Mouse (Mus musculus) thymus, adult 2 months (tissue): ENCODE results near the gene Pfkm. TPM values are rescaled to one million over a fixed set of nuclear protein-coding genes. Genes with fewer than 3 reads are reported as not detected.

Experiments
- DNase-seq: peaks from one replicate; pipeline ENCODE4 v3.0.0; 2021
- H3K27ac ChIP-seq: fragments of 200-500 bp; 2 replicates; pipeline ENCODE4 v1.5.1; 2012; ENCODE audit warnings: low read length, control low read depth; ENCODE audit not compliant: control insufficient read depth, insufficient read depth
- H3K27me3 ChIP-seq: fragments of 200-500 bp; 2 replicates; pipeline ENCODE4 v1.6.1; 2012; ENCODE audit warnings: mild to moderate bottlenecking, low read length, moderate library complexity, mixed read lengths; ENCODE audit not compliant: control insufficient read depth, insufficient read depth
- H3K36me3 ChIP-seq: fragments of 200-500 bp; 2 replicates; pipeline ENCODE4 v1.6.1; 2012; ENCODE audit warnings: mild to moderate bottlenecking, low read length, moderate library complexity; ENCODE audit not compliant: control insufficient read depth, insufficient read depth
- H3K4me1 ChIP-seq: fragments of 200-500 bp; replicated peaks from 2 replicates; pipeline ENCODE4 v1.6.1; 2012; ENCODE audit warnings: low read length; ENCODE audit not compliant: control insufficient read depth, insufficient read depth
- H3K4me3 ChIP-seq: fragments of 200-500 bp; 2 replicates; pipeline ENCODE4 v1.5.1; 2012; ENCODE audit warnings: mild to moderate bottlenecking, low read length, control low read depth, moderate library complexity; ENCODE audit not compliant: control insufficient read depth, insufficient read depth
- CTCF ChIP-seq: fragments of 200-500 bp; IDR thresholded peaks from 2 replicates; pipeline ENCODE4 v1.5.1; 2012; ENCODE audit warnings: mild to moderate bottlenecking, control low read depth, low read length, moderate library complexity, borderline replicate concordance; ENCODE audit not compliant: control insufficient read depth, poor library complexity, insufficient read depth; ENCODE audit errors: extremely low read depth
- POLR2A ChIP-seq: fragments of 200-500 bp; IDR thresholded peaks from 2 replicates; pipeline ENCODE4 v1.6.1; 2012; ENCODE audit warnings: mild to moderate bottlenecking, low read length, control low read depth, moderate library complexity; ENCODE audit not compliant: control insufficient read depth, poor library complexity, insufficient read depth; ENCODE audit errors: extremely low read depth
- WGBS: fragments of 180-500 bp; shearing (Covaris S2); methylation state at CpG from one replicate; pipeline ENCODE4 v1.1.7; 2018; 5-methylcytosine and 5-hydroxymethylcytosine counted together
- polyA plus RNA-seq: library from polyadenylated mRNA; depleted of rRNA; stranded (reverse); fragments of >200 nt; gene quantifications from 2 replicates; pipeline ENCODE4 v1.2.3, GENCODE M21; 2012

The Pfkm gene
- polyA plus RNA-seq, 1 experiment = 44.9 TPM

GRCm38 (mm10) chr15:98144861-98145507 lies 52.6 kb downstream of the Pfkm start:
- peaks cover 10% of the 10 kb centered on the region for H3K4me1 ChIP-seq
- H3K27me3 ChIP-seq = no peaks in the 10 kb centered on the region
- 2% methylated on average over 36 of the region's 36 CpGs for WGBS
- H3K4me3 ChIP-seq = peak overlapping the region; percentile 95
- H3K27ac ChIP-seq = no peak overlapping the region
- no peak for DNase-seq
- no peak for TF ChIP-seq POLR2A
- TF ChIP-seq CTCF = no peak
- peaks cover 12% of the 10 kb centered on the region; the same call in 1 of the 2 replicates for H3K36me3 ChIP-seq

- H3K4me3 ChIP-seq = peak overlapping the region; percentile 95
- 2% methylated on average over 38 of the region's 38 CpGs for WGBS
- DNase-seq = peak; percentile 88
- H3K4me1 ChIP-seq = peaks cover 10% of the 10 kb centered on the region
- H3K36me3 ChIP-seq = peaks cover 12% of the 10 kb centered on the region; the same call in 1 of the 2 replicates
- 0 out of 2 replicates have a peak, but pooled peaks have one; percentile 35 for TF ChIP-seq CTCF
- peak; percentile 58; the same call in 1 of the 2 replicates for TF ChIP-seq POLR2A
- no peaks in the 10 kb centered on the region for H3K27me3 ChIP-seq
- no peak overlapping the region for H3K27ac ChIP-seq
Observed at GRCm38 (mm10) chr15:98145559-98146181, 53.3 kb downstream of the Pfkm start.

GRCm38 (mm10) chr15:98148356-98148755 lies 56.0 kb downstream of the Pfkm start:
- H3K27me3 ChIP-seq = no peaks in the 10 kb centered on the region
- H3K4me3 ChIP-seq = no peak overlapping the region
- TF ChIP-seq CTCF = no peak
- TF ChIP-seq POLR2A = no peak
- H3K27ac ChIP-seq = no peak overlapping the region
- no peak for DNase-seq
- WGBS = 99% methylated on average over 3 of the region's 3 CpGs
- H3K36me3 ChIP-seq = no peaks in the 10 kb centered on the region
- peaks cover 10% of the 10 kb centered on the region for H3K4me1 ChIP-seq

- DNase-seq = no peak
- 78% methylated on average over 10 of the region's 10 CpGs for WGBS
Observed at GRCm38 (mm10) chr15:98149166-98149602, 56.8 kb downstream of the Pfkm start.

GRCm38 (mm10) chr15:98152916-98153315 lies 60.5 kb downstream of the Pfkm start:
- H3K4me3 ChIP-seq = no peak overlapping the region
- TF ChIP-seq POLR2A (no peak), CTCF (no peak)
- 87% methylated on average over 7 of the region's 7 CpGs for WGBS
- no peaks in the 10 kb centered on the region for H3K27me3 ChIP-seq
- no peak overlapping the region for H3K27ac ChIP-seq
- no peaks in the 10 kb centered on the region for H3K36me3 ChIP-seq
- no peaks in the 10 kb centered on the region for H3K4me1 ChIP-seq
- DNase-seq = no peak

More at GRCm38 (mm10) chr15:98149166-98149602, 56.8 kb downstream of the Pfkm start:
- TF ChIP-seq POLR2A = no peak
- no peak for TF ChIP-seq CTCF
- Histone ChIP-seq H3K27ac (no peak overlapping the region), H3K4me3 (no peak overlapping the region), H3K4me1 (peaks cover 10% of the 10 kb centered on the region), H3K27me3 (no peaks in the 10 kb centered on the region), H3K36me3 (no peaks in the 10 kb centered on the region)

GRCm38 (mm10) chr15:98153625-98154024 lies 61.2 kb downstream of the Pfkm start:
- H3K27me3 ChIP-seq = no peaks in the 10 kb centered on the region
- H3K4me1 ChIP-seq = no peaks in the 10 kb centered on the region
- no peak overlapping the region for H3K4me3 ChIP-seq
- H3K36me3 ChIP-seq = no peaks in the 10 kb centered on the region
- DNase-seq = peak; percentile 11
- TF ChIP-seq CTCF = no peak
- TF ChIP-seq POLR2A = no peak
- H3K27ac ChIP-seq = no peak overlapping the region
- 37% methylated on average over 3 of the region's 3 CpGs for WGBS
